ENCODE assay signal across 8 mouse cellular contexts in genomic region chr13:42866162-42866941, GRCm38 (mm10).
DNase-seq lines count a peak whose midpoint lies in the region; ATAC-seq and TF ChIP-seq lines count a peak whose summit lies in the region.

No protein-coding gene starts in this region.

- H3K4me2 ChIP-seq in forebrain, postnatal 0 days (ENCODE audit: low read depth), result peak overlapping the region; percentile 49
- H3K4me2 ChIP-seq in neural tube, embryonic 15.5 days, result peak overlapping the region; percentile 60

- peak overlapping the region; percentile 49 for H3ac ChIP-seq in C2C12 (ENCODE audit: control insufficient read depth, insufficient read length, low read depth)

- TF ChIP-seq POLR2A in cerebellum, adult 2 months (IDR thresholded peaks at IDR 0.05; ENCODE audit: borderline replicate concordance, insufficient read depth, low read length), result no peak

- DNase-seq in cerebellum, adult 2 months, result peak; percentile 47 to 52
- DNase-seq in forebrain, postnatal 0 days, result peak; percentile 56
- DNase-seq in heart, postnatal 4 days, result peak; percentile 66
- DNase-seq in layer of hippocampus, adult 2 months (ENCODE audit: low spot score in 2 of 2), result peak; percentile 46 to 50
- DNase-seq in lung, adult 18-20 months, result peak; percentile 63 to 68
- DNase-seq in testis, postnatal 14 days (ENCODE audit: low spot score), result peak; percentile 21

- H3K36me3 ChIP-seq in C2C12 (ENCODE audit: control insufficient read depth, insufficient read depth), result no peaks in the 10 kb centered on the region
- no peaks in the 10 kb centered on the region for H3K36me3 ChIP-seq in forebrain, postnatal 0 days (ENCODE audit: insufficient read depth)
- H3K36me3 ChIP-seq in neural tube, embryonic 15.5 days, result no peaks in the 10 kb centered on the region

- peak overlapping the region; percentile 33 for H3K9ac ChIP-seq in forebrain, postnatal 0 days
- peak overlapping the region; percentile 32 for H3K9ac ChIP-seq in neural tube, embryonic 15.5 days (replicated peaks)

- 3% methylated on average over 21 of the region's 21 CpGs for WGBS in cerebellum, adult 2 months
- 7% methylated on average over 21 of the region's 21 CpGs for WGBS in forebrain, postnatal 0 days
- WGBS in neural tube, embryonic 15.5 days, result 8% methylated on average over 21 of the region's 21 CpGs

- no peaks in the 10 kb centered on the region for H3K79me2 ChIP-seq in C2C12 (ENCODE audit: control insufficient read depth, insufficient read depth)

- no peaks in the 10 kb centered on the region for H3K4me1 ChIP-seq in cerebellum, adult 2 months (ENCODE audit: control insufficient read depth, insufficient read depth, low read length)
- H3K4me1 ChIP-seq in forebrain, postnatal 0 days (ENCODE audit: insufficient read depth), result no peaks in the 10 kb centered on the region
- H3K4me1 ChIP-seq in neural tube, embryonic 15.5 days, result peaks cover 7% of the 10 kb centered on the region

- peaks cover 7% of the 10 kb centered on the region for H3K27me3 ChIP-seq in C2C12 (ENCODE audit: control insufficient read depth, insufficient read depth, insufficient read length)
- H3K27me3 ChIP-seq in cerebellum, adult 2 months (ENCODE audit: control insufficient read depth, insufficient read depth, low read length), result no peaks in the 10 kb centered on the region
- H3K27me3 ChIP-seq in forebrain, postnatal 0 days (ENCODE audit: insufficient read depth, low read length), result no peaks in the 10 kb centered on the region
- no peaks in the 10 kb centered on the region for H3K27me3 ChIP-seq in neural tube, embryonic 15.5 days (replicated peaks)

- ATAC-seq in forebrain, postnatal 0 days, result peak; percentile 90
- peak; percentile 80; the same call in 1 of the 2 replicates for ATAC-seq in neural tube, embryonic 15.5 days (ENCODE audit: low FRiP score)

- no peak overlapping the region for H3K4me3 ChIP-seq in C2C12 (ENCODE audit: insufficient read depth, poor library complexity, severe bottlenecking)
- peak overlapping the region; percentile 69 for H3K4me3 ChIP-seq in cerebellum, adult 2 months (replicated peaks; ENCODE audit: insufficient read depth, low read depth, low read length)
- peak overlapping the region; percentile 30 for H3K4me3 ChIP-seq in forebrain, postnatal 0 days (ENCODE audit: low read depth, low read length)
- H3K4me3 ChIP-seq in layer of hippocampus, adult 2 months, result peak overlapping the region; percentile 63
- peak overlapping the region; percentile 33 for H3K4me3 ChIP-seq in neural tube, embryonic 15.5 days (replicated peaks)

- H3K79me3 ChIP-seq in C2C12 (ENCODE audit: low read depth), result no peaks in the 10 kb centered on the region

- no peak for TF ChIP-seq CTCF in C2C12 (IDR thresholded peaks at IDR 0.05; ENCODE audit: control insufficient read depth, insufficient read depth, insufficient read length)
- TF ChIP-seq CTCF in cerebellum, adult 2 months (IDR thresholded peaks at IDR 0.05; ENCODE audit: borderline replicate concordance, insufficient read depth, low read depth, low read length), result no peak
- no peak for TF ChIP-seq CTCF in forebrain, postnatal 0 days (IDR thresholded peaks at IDR 0.05; ENCODE audit: low read depth)
- no peak for TF ChIP-seq CTCF in layer of hippocampus, adult 2 months (conservative IDR thresholded peaks at IDR 0.05)

- no peak overlapping the region; the same call in 1 of the 2 replicates for H3K27ac ChIP-seq in cerebellum, adult 2 months (ENCODE audit: insufficient read depth, low read length)
- H3K27ac ChIP-seq in forebrain, postnatal 0 days (ENCODE audit: low read depth, low read length), result no peak overlapping the region
- H3K27ac ChIP-seq in layer of hippocampus, adult 2 months, result peak overlapping the region; percentile 92
- H3K27ac ChIP-seq in neural tube, embryonic 15.5 days (replicated peaks), result no peak overlapping the region

- H3K9me3 ChIP-seq in forebrain, postnatal 0 days (ENCODE audit: low read length), result no peaks in the 10 kb centered on the region
- no peaks in the 10 kb centered on the region for H3K9me3 ChIP-seq in neural tube, embryonic 15.5 days (replicated peaks)

TF ChIP-seq in C2C12, 6 proteins besides CTCF, POLR2A, EP300 and RAD21:
- TF ChIP-seq CEBPB (IDR thresholded peaks at IDR 0.05; ENCODE audit: low read depth), result no peak
TF ChIP-seq in C2C12: peak in this region for 0.
